Mouse (Mus musculus) heart, embryonic 16.5 days (tissue): ENCODE measurements around the gene Mthfd1l. TPM values are rescaled to one million over a fixed set of nuclear protein-coding genes. Genes with fewer than 3 reads are reported as not detected.
A peak's percentile ranks its signal among the peaks of the same experiment; 100 is the strongest.
"Not testable (repeated sequence)": the region's sequence is repeated elsewhere in the genome, so short reads cannot be mapped to it uniquely, and the experiment has no call there.

Source experiments
- ATAC-seq: fragments of 200-750 bp; cut with Nextera tagmentation; replicated peaks from 2 replicates; pipeline ENCODE4 v1.8.0; 2017; ENCODE audit warnings: moderate number of reproducible peaks; ENCODE audit not compliant: insufficient read depth, low FRiP score; ENCODE audit errors: extremely low read depth
- H3K27ac ChIP-seq: fragments of 300-500 bp; sonication (generic); 2 replicates; pipeline ENCODE4 v1.5.1; 2014; ENCODE audit warnings: mild to moderate bottlenecking, low read length, control low read depth, moderate library complexity
- H3K27me3 ChIP-seq: fragments of 300-500 bp; sonication (generic); 2 replicates; pipeline ENCODE4 v1.6.1; 2014; ENCODE audit warnings: low read length, mixed read lengths; ENCODE audit not compliant: control insufficient read depth, insufficient read depth
- H3K36me3 ChIP-seq: fragments of 300-500 bp; sonication (generic); 2 replicates; pipeline ENCODE4 v1.6.1; 2014; ENCODE audit not compliant: control insufficient read depth, insufficient read depth
- H3K4me1 ChIP-seq: fragments of 300-500 bp; sonication (generic); 2 replicates; pipeline ENCODE4 v1.6.1; 2014; ENCODE audit warnings: low read length, mixed read lengths; ENCODE audit not compliant: control insufficient read depth, insufficient read depth
- H3K4me2 ChIP-seq: fragments of 300-500 bp; sonication (generic); 2 replicates; pipeline ENCODE4 v1.6.1; 2014; ENCODE audit warnings: low read depth, mild to moderate bottlenecking, control low read depth, low read length
- H3K4me3 ChIP-seq: fragments of 300-500 bp; sonication (generic); 2 replicates; pipeline ENCODE4 v1.5.1; 2014; ENCODE audit warnings: mild to moderate bottlenecking, control low read depth, low read length
- H3K9ac ChIP-seq: fragments of 300-500 bp; sonication (generic); 2 replicates; pipeline ENCODE4 v1.6.1; 2014; ENCODE audit warnings: low read length, control low read depth
- H3K9me3 ChIP-seq: fragments of 300-500 bp; sonication (generic); replicated peaks from 2 replicates; pipeline ENCODE4 v1.6.1; 2016; ENCODE audit warnings: low read length; ENCODE audit not compliant: control insufficient read depth
- WGBS: fragments of 180-500 bp; shearing (Covaris S2); extraction: QIAGEN DNeasy Blood & Tissue Kit; methylation state at CpG from one replicate; pipeline ENCODE4 v1.1.7; 2014; 5-methylcytosine and 5-hydroxymethylcytosine counted together
- polyA plus RNA-seq: library from polyadenylated mRNA; unstranded; fragments of >200 nt; fragmentation: Nextera tagmentation; extraction: Ambion mirVana; gene quantifications from 2 replicates; pipeline ENCODE4 v1.2.1, GENCODE M21; 2015

The Mthfd1l gene
- polyA plus RNA-seq, 1 experiment from 2014 or later: 10.1 TPM

GRCm38 (mm10) chr10:4061071-4061987, 88.4 kb downstream of the Mthfd1l start:
- Histone ChIP-seq H3K4me2 (no peak overlapping the region), H3K9me3 (no peaks in the 10 kb centered on the region), H3K9ac (no peak overlapping the region), H3K4me1 (peaks cover 13% of the 10 kb centered on the region), H3K4me3 (no peak overlapping the region), H3K27ac (no peak overlapping the region), H3K27me3 (no peaks in the 10 kb centered on the region), H3K36me3 (no peaks in the 10 kb centered on the region)
- no peak for ATAC-seq
- 72% methylated on average over 11 of the region's 11 CpGs for WGBS

- Histone ChIP-seq H3K27me3 (no peaks in the 10 kb centered on the region), H3K9ac (no peak overlapping the region), H3K4me2 (no peak overlapping the region), H3K36me3 (no peaks in the 10 kb centered on the region), H3K9me3 (no peaks in the 10 kb centered on the region), H3K4me3 (no peak overlapping the region), H3K4me1 (peaks cover 4% of the 10 kb centered on the region), H3K27ac (no peak overlapping the region)
- WGBS: 73% methylated on average over 4 of the region's 4 CpGs
- no peak for ATAC-seq
These were observed 90.6 kb downstream of the Mthfd1l start for GRCm38 (mm10) chr10:4063537-4063936.

GRCm38 (mm10) chr10:4065295-4066084, 92.6 kb downstream of the Mthfd1l start:
- no peak overlapping the region for H3K27ac ChIP-seq
- ATAC-seq: no peak
- H3K27me3 ChIP-seq: no peaks in the 10 kb centered on the region
- H3K9ac ChIP-seq: no peak overlapping the region
- no peaks in the 10 kb centered on the region for H3K4me1 ChIP-seq
- no peak overlapping the region for H3K4me3 ChIP-seq
- no peak overlapping the region for H3K4me2 ChIP-seq
- 66% methylated on average over 15 of the region's 15 CpGs for WGBS
- H3K9me3 ChIP-seq: no peaks in the 10 kb centered on the region
- no peaks in the 10 kb centered on the region for H3K36me3 ChIP-seq

- ATAC-seq: no peak
- 82% methylated on average over 7 of the region's 7 CpGs for WGBS
- Histone ChIP-seq H3K4me2 (no peak overlapping the region), H3K27ac (no peak overlapping the region), H3K4me3 (no peak overlapping the region), H3K9me3 (no peaks in the 10 kb centered on the region), H3K36me3 (no peaks in the 10 kb centered on the region), H3K9ac (no peak overlapping the region), H3K27me3 (no peaks in the 10 kb centered on the region), H3K4me1 (peaks cover 6% of the 10 kb centered on the region; the same call in 1 of the 2 replicates)
These were observed 96.4 kb downstream of the Mthfd1l start for GRCm38 (mm10) chr10:4069258-4069826.

- WGBS: 93% methylated on average over 7 of the region's 7 CpGs
- Histone ChIP-seq H3K4me2 (no peak overlapping the region), H3K27ac (no peak overlapping the region), H3K9me3 (no peaks in the 10 kb centered on the region), H3K27me3 (no peaks in the 10 kb centered on the region), H3K9ac (no peak overlapping the region), H3K4me1 (peaks cover 6% of the 10 kb centered on the region; the same call in 1 of the 2 replicates), H3K4me3 (no peak overlapping the region), H3K36me3 (no peaks in the 10 kb centered on the region)
- ATAC-seq: no peak
These were observed 97.1 kb downstream of the Mthfd1l start for GRCm38 (mm10) chr10:4070061-4070460.

GRCm38 (mm10) chr10:4071069-4071844, 98.3 kb downstream of the Mthfd1l start:
- WGBS: 65% methylated on average over 8 of the region's 8 CpGs
- 0 out of 2 replicates have a peak overlapping the region, but pooled peaks have one; percentile 27 for H3K27ac ChIP-seq
- no peak overlapping the region for H3K4me3 ChIP-seq
- ATAC-seq: no peak
- H3K27me3 ChIP-seq: no peaks in the 10 kb centered on the region
- H3K4me1 ChIP-seq: peaks cover 6% of the 10 kb centered on the region; the same call in 1 of the 2 replicates
- H3K9ac ChIP-seq: no peak overlapping the region
- no peak overlapping the region for H3K4me2 ChIP-seq
- no peaks in the 10 kb centered on the region for H3K9me3 ChIP-seq
- no peaks in the 10 kb centered on the region for H3K36me3 ChIP-seq

- Histone ChIP-seq H3K9me3 (no peaks in the 10 kb centered on the region), H3K4me2 (no peak overlapping the region), H3K27ac (no peak overlapping the region), H3K4me1 (peaks cover 6% of the 10 kb centered on the region; the same call in 1 of the 2 replicates), H3K9ac (no peak overlapping the region), H3K4me3 (no peak overlapping the region), H3K36me3 (no peaks in the 10 kb centered on the region), H3K27me3 (no peaks in the 10 kb centered on the region)
- no peak for ATAC-seq
- 49% methylated on average over 6 of the region's 6 CpGs for WGBS
These were observed 99.0 kb downstream of the Mthfd1l start for GRCm38 (mm10) chr10:4071845-4072345.

- not testable (repeated sequence) for H3K4me3 ChIP-seq, H3K27ac ChIP-seq, H3K4me1 ChIP-seq, H3K4me2 ChIP-seq, ATAC-seq, H3K36me3 ChIP-seq, H3K27me3 ChIP-seq, H3K9ac ChIP-seq, H3K9me3 ChIP-seq
- WGBS: 76% methylated on average over 4 of the region's 4 CpGs
These were observed 99.6 kb downstream of the Mthfd1l start for GRCm38 (mm10) chr10:4072491-4072890.
